Mouse (Mus musculus) spleen, postnatal 4 days (tissue): ENCODE results near the gene Hao1.

Experiments
- DNase-seq, 2 experiments: peaks; one replicate each; pipeline ENCODE4 v3.0.0; 2022; ENCODE audit warnings: low spot score in 2 of 2

The Hao1 gene

DNA sequence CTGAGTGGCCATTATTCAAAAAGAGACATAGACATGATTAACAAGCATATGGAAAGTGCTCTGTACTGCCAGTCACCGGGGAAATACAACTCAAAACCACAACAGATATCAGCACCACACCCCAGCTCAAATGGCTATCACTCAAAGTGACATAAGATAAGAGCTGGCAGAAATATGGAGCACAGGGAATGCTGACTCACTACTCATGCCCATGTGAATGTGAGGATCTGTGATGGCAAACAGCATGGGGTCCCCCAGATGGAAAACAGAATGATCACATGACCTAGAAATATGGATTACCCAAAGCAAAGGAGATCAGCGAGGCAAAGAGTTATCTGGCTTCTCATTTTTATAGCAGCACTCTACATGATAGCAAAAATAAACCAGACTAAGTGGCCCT lies 89.0 kb downstream of the Hao1 start:
- DNase-seq = no peak

DNA sequence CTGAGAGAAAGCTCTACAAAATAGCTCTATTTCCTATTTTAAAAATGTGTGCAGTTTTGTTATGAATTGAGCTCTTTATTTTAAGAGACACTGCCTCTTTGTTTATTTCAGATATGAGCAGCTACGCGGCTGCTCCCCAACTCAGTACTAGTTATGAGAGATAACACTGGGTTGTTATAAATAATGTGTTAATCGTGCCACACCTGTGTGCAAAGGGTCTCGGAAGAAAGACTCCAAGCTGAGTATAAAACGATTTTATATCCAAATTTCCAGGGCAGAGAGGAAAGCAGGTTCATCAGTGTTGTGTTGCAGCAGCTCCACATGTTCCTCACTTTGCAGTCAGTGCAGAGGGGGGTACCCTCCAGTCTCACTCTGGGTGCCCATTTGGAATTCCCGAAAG lies 91.8 kb downstream of the Hao1 start:
- DNase-seq = no peak

- no peak for DNase-seq
Observed at GRCm38 (mm10) chr2:134460831-134461230, 93.3 kb downstream of the Hao1 start.

- DNase-seq = no peak
Observed at GRCm38 (mm10) chr2:134456065-134456505, 98.1 kb downstream of the Hao1 start.

DNA sequence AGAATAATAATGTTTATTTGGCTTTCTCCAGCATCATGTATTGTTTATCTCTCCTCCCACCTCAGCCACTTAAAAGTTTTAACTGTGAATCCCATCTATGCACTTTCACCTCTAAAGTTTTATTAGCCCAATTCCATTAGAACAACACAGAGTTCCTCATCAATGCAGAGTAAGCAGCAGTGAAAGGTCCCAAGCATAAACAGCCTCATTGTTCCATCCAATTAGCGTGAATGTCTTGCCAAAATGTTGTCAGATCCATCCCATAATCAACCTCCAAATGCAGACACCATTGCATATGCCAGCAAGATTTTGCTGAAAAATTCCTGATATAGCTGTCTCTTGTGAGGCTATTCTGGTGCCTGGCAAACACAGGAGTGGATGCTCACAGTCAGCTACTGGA lies 101.4 kb downstream of the Hao1 start:
- no peak for DNase-seq

GRCm38 (mm10) chr2:134450976-134451375 lies 103.2 kb downstream of the Hao1 start:
- DNase-seq = no peak
